Mouse (Mus musculus) midbrain, embryonic 10.5 days (tissue): ENCODE measurements around the gene Sez6l. TPM values are rescaled to one million over a fixed set of nuclear protein-coding genes. Genes with fewer than 3 reads are reported as not detected.

ENCODE experiments used
- DNase-seq: peaks from one replicate; pipeline ENCODE4 v3.0.0-alpha.2; 2017; ENCODE audit warnings: low spot score
- H3K27ac ChIP-seq: fragments of 300-500 bp; sonication (generic); replicated peaks from 2 replicates; pipeline ENCODE4 v1.5.1; 2016; ENCODE audit warnings: mild to moderate bottlenecking
- H3K27me3 ChIP-seq: fragments of 300-500 bp; sonication (generic); 2 replicates; pipeline ENCODE4 v1.6.1; 2016; ENCODE audit warnings: low read depth, mild to moderate bottlenecking; ENCODE audit not compliant: poor library complexity, severe bottlenecking
- H3K36me3 ChIP-seq: fragments of 300-500 bp; sonication (generic); 2 replicates; pipeline ENCODE4 v1.6.1; 2016; ENCODE audit warnings: mild to moderate bottlenecking, moderate library complexity
- H3K4me1 ChIP-seq: fragments of 300-500 bp; sonication (generic); 2 replicates; pipeline ENCODE4 v1.6.1; 2016
- H3K4me3 ChIP-seq: fragments of 300-500 bp; sonication (generic); 2 replicates; pipeline ENCODE4 v1.5.1; 2016; ENCODE audit warnings: mild to moderate bottlenecking, moderate library complexity
- H3K9me3 ChIP-seq: fragments of 300-500 bp; sonication (generic); replicated peaks from 2 replicates; pipeline ENCODE4 v1.6.1; 2016; ENCODE audit warnings: mild to moderate bottlenecking
- WGBS: fragments of 180-500 bp; shearing (Covaris S2); methylation state at CpG from one replicate; pipeline ENCODE4 v1.1.7; 2016; 5-methylcytosine and 5-hydroxymethylcytosine counted together
- polyA plus RNA-seq: library from polyadenylated mRNA; unstranded; fragments of >200 nt; fragmentation: Nextera tagmentation; extraction: Ambion mirVana; gene quantifications from 2 replicates; pipeline ENCODE4 v1.2.1, GENCODE M21; 2016

Sez6l gene
- polyA plus RNA-seq, 1 experiment from 2014 or later, result 1.7 TPM

GRCm38 (mm10) chr5:112575151-112575915, 1.7 kb downstream of the Sez6l start:
- peaks cover 86% of the 10 kb centered on the region for H3K27me3 ChIP-seq

GRCm38 (mm10) chr5:112573916-112574315, 3.1 kb downstream of the Sez6l start:
- Histone ChIP-seq H3K27ac (no peak overlapping the region), H3K4me1 (peaks cover 39% of the 10 kb centered on the region), H3K4me3 (no peak overlapping the region), H3K9me3 (no peaks in the 10 kb centered on the region), H3K27me3 (peaks cover 72% of the 10 kb centered on the region), H3K36me3 (no peaks in the 10 kb centered on the region)
- DNase-seq, result peak; percentile 76
- WGBS, result 9% methylated on average over 8 of the region's 8 CpGs

More at GRCm38 (mm10) chr5:112575151-112575915, 1.7 kb downstream of the Sez6l start:
- peak; percentile 62 for DNase-seq
- peak overlapping the region; percentile 65 for H3K4me3 ChIP-seq
- H3K4me1 ChIP-seq, result peaks cover 39% of the 10 kb centered on the region
- H3K36me3 ChIP-seq, result no peaks in the 10 kb centered on the region
- no peaks in the 10 kb centered on the region for H3K9me3 ChIP-seq
- 9% methylated on average over 12 of the region's 12 CpGs for WGBS
- H3K27ac ChIP-seq, result no peak overlapping the region

GRCm38 (mm10) chr5:112572217-112572616, 4.8 kb downstream of the Sez6l start:
- WGBS, result 72% methylated on average over 2 of the region's 2 CpGs
- Histone ChIP-seq H3K27me3 (peaks cover 55% of the 10 kb centered on the region), H3K27ac (no peak overlapping the region), H3K4me3 (no peak overlapping the region), H3K9me3 (no peaks in the 10 kb centered on the region), H3K36me3 (no peaks in the 10 kb centered on the region), H3K4me1 (peaks cover 29% of the 10 kb centered on the region)
- no peak for DNase-seq

- WGBS, result 66% methylated on average over 8 of the region's 8 CpGs
Measured at GRCm38 (mm10) chr5:112565489-112565888, 11.5 kb downstream of the Sez6l start.

GRCm38 (mm10) chr5:112565083-112565482, 11.9 kb downstream of the Sez6l start:
- Histone ChIP-seq H3K27ac (no peak overlapping the region), H3K27me3 (peaks cover 41% of the 10 kb centered on the region), H3K36me3 (no peaks in the 10 kb centered on the region), H3K9me3 (no peaks in the 10 kb centered on the region), H3K4me3 (no peak overlapping the region), H3K4me1 (peaks cover 30% of the 10 kb centered on the region)
- DNase-seq, result no peak
- WGBS, result 92% methylated on average over 17 of the region's 17 CpGs

More at GRCm38 (mm10) chr5:112565489-112565888, 11.5 kb downstream of the Sez6l start:
- H3K9me3 ChIP-seq, result no peaks in the 10 kb centered on the region
- no peak overlapping the region for H3K27ac ChIP-seq
- H3K36me3 ChIP-seq, result no peaks in the 10 kb centered on the region
- H3K4me1 ChIP-seq, result peaks cover 26% of the 10 kb centered on the region
- DNase-seq, result no peak
- peaks cover 37% of the 10 kb centered on the region for H3K27me3 ChIP-seq
- H3K4me3 ChIP-seq, result no peak overlapping the region

GRCm38 (mm10) chr5:112560869-112561499, 16.0 kb downstream of the Sez6l start:
- H3K4me1 ChIP-seq, result peaks cover 28% of the 10 kb centered on the region
- no peak for DNase-seq
- WGBS, result 39% methylated on average over 15 of the region's 15 CpGs
- no peaks in the 10 kb centered on the region for H3K9me3 ChIP-seq
- H3K4me3 ChIP-seq, result no peak overlapping the region
- no peaks in the 10 kb centered on the region for H3K36me3 ChIP-seq
- H3K27me3 ChIP-seq, result peaks cover 58% of the 10 kb centered on the region
- H3K27ac ChIP-seq, result no peak overlapping the region

- Histone ChIP-seq H3K36me3 (no peaks in the 10 kb centered on the region), H3K4me3 (no peak overlapping the region), H3K27ac (no peak overlapping the region), H3K27me3 (peaks cover 58% of the 10 kb centered on the region), H3K9me3 (no peaks in the 10 kb centered on the region), H3K4me1 (peaks cover 19% of the 10 kb centered on the region)
- DNase-seq, result no peak
- WGBS, result 84% methylated on average over 16 of the region's 16 CpGs
Measured at GRCm38 (mm10) chr5:112560139-112560538, 16.8 kb downstream of the Sez6l start.

- Histone ChIP-seq H3K27me3 (peaks cover 33% of the 10 kb centered on the region), H3K4me3 (no peak overlapping the region), H3K4me1 (peaks cover 29% of the 10 kb centered on the region), H3K27ac (no peak overlapping the region), H3K36me3 (no peaks in the 10 kb centered on the region), H3K9me3 (no peaks in the 10 kb centered on the region)
- no peak for DNase-seq
- 87% methylated on average over 4 of the region's 4 CpGs for WGBS
Measured at GRCm38 (mm10) chr5:112557396-112557795, 19.6 kb downstream of the Sez6l start.

GRCm38 (mm10) chr5:112556640-112557039, 20.3 kb downstream of the Sez6l start:
- Histone ChIP-seq H3K4me3 (no peak overlapping the region), H3K36me3 (no peaks in the 10 kb centered on the region), H3K27me3 (peaks cover 28% of the 10 kb centered on the region), H3K9me3 (no peaks in the 10 kb centered on the region), H3K27ac (no peak overlapping the region), H3K4me1 (peaks cover 34% of the 10 kb centered on the region)
- DNase-seq, result no peak
- WGBS, result 83% methylated on average over 3 of the region's 3 CpGs

GRCm38 (mm10) chr5:112554508-112554907, 22.5 kb downstream of the Sez6l start:
- H3K27ac ChIP-seq, result no peak overlapping the region
- 77% methylated on average over 10 of the region's 10 CpGs for WGBS
- no peaks in the 10 kb centered on the region for H3K9me3 ChIP-seq
- H3K4me1 ChIP-seq, result peaks cover 29% of the 10 kb centered on the region
- H3K4me3 ChIP-seq, result no peak overlapping the region
- peaks cover 15% of the 10 kb centered on the region for H3K27me3 ChIP-seq
- no peak for DNase-seq
- H3K36me3 ChIP-seq, result no peaks in the 10 kb centered on the region

GRCm38 (mm10) chr5:112552786-112553185, 24.2 kb downstream of the Sez6l start:
- Histone ChIP-seq H3K9me3 (no peaks in the 10 kb centered on the region), H3K4me1 (peaks cover 35% of the 10 kb centered on the region), H3K36me3 (no peaks in the 10 kb centered on the region), H3K27me3 (peaks cover 6% of the 10 kb centered on the region; the same call in 1 of the 2 replicates), H3K27ac (no peak overlapping the region), H3K4me3 (no peak overlapping the region)
- no peak for DNase-seq
- WGBS, result 88% methylated on average over 15 of the region's 15 CpGs

- H3K4me3 ChIP-seq, result peak overlapping the region; percentile 20; the same call in 1 of the 2 replicates
- no peak for DNase-seq
- 64% methylated on average over 17 of the region's 17 CpGs for WGBS
- peaks cover 6% of the 10 kb centered on the region; the same call in 1 of the 2 replicates for H3K27me3 ChIP-seq
- H3K9me3 ChIP-seq, result no peaks in the 10 kb centered on the region
- no peaks in the 10 kb centered on the region for H3K36me3 ChIP-seq
- H3K4me1 ChIP-seq, result peaks cover 35% of the 10 kb centered on the region
- peak overlapping the region; percentile 49 for H3K27ac ChIP-seq
Measured at GRCm38 (mm10) chr5:112551975-112552728, 24.8 kb downstream of the Sez6l start.
